Mouse (Mus musculus): Measurements from ENCODE around the gene Fxyd6.

The Fxyd6 gene

GRCm38 (mm10) chr9:45376427-45376826, 6.4 kb downstream of the Fxyd6 start:
- no peak for DNase-seq (ENCODE audit: low spot score in 2 of 2)

GRCm38 (mm10) chr9:45376883-45377282, 6.9 kb downstream of the Fxyd6 start:
- DNase-seq (ENCODE audit: low spot score in 2 of 2): no peak

- DNase-seq (ENCODE audit: low spot score in 2 of 2): no peak
These were observed 10.6 kb downstream of the Fxyd6 start for GRCm38 (mm10) chr9:45380411-45381251.

GRCm38 (mm10) chr9:45382336-45382735, 12.4 kb downstream of the Fxyd6 start:
- no peak for DNase-seq (ENCODE audit: low spot score in 2 of 2)

GRCm38 (mm10) chr9:45382834-45383233, 12.8 kb downstream of the Fxyd6 start:
- DNase-seq (ENCODE audit: low spot score in 2 of 2): no peak

- DNase-seq (ENCODE audit: low spot score in 2 of 2): no peak
These were observed 13.9 kb downstream of the Fxyd6 start for GRCm38 (mm10) chr9:45383883-45384282.

- DNase-seq (ENCODE audit: low spot score in 2 of 2): no peak
These were observed 16.7 kb downstream of the Fxyd6 start for GRCm38 (mm10) chr9:45386698-45387097.

- DNase-seq (ENCODE audit: low spot score in 2 of 2): peak; percentile 71 to 91
These were observed 18.5 kb downstream of the Fxyd6 start for GRCm38 (mm10) chr9:45388385-45388994.

GRCm38 (mm10) chr9:45389596-45389995, 19.6 kb downstream of the Fxyd6 start:
- DNase-seq (ENCODE audit: low spot score in 2 of 2): no peak

- DNase-seq (ENCODE audit: low spot score in 2 of 2): no peak
These were observed 21.3 kb downstream of the Fxyd6 start for GRCm38 (mm10) chr9:45391299-45391698.

GRCm38 (mm10) chr9:45395218-45395617, 25.2 kb downstream of the Fxyd6 start:
- no peak for DNase-seq (ENCODE audit: low spot score in 2 of 2)

GRCm38 (mm10) chr9:45395796-45396195, 25.8 kb downstream of the Fxyd6 start:
- DNase-seq (ENCODE audit: low spot score in 2 of 2): no peak

- no peak for DNase-seq (ENCODE audit: low spot score in 2 of 2)
These were observed 28.4 kb downstream of the Fxyd6 start for GRCm38 (mm10) chr9:45398336-45398735.

- DNase-seq (ENCODE audit: low spot score in 2 of 2): no peak
These were observed 29.4 kb downstream of the Fxyd6 start, which contains the start of gene Fxyd2 for GRCm38 (mm10) chr9:45399434-45399833. Gene Fxyd2, plus strand, starts transcription at chr9:45399669.

- no peak for DNase-seq (ENCODE audit: low spot score in 2 of 2)
These were observed 31.9 kb downstream of the Fxyd6 start for GRCm38 (mm10) chr9:45401851-45402250.

- DNase-seq (ENCODE audit: low spot score in 2 of 2): no peak
These were observed 33.0 kb downstream of the Fxyd6 start for GRCm38 (mm10) chr9:45402957-45403356.

- DNase-seq (ENCODE audit: low spot score in 2 of 2): no peak
These were observed 35.7 kb downstream of the Fxyd6 start for GRCm38 (mm10) chr9:45405694-45406093.

GRCm38 (mm10) chr9:45406808-45407207, 36.8 kb downstream of the Fxyd6 start:
- no peak for DNase-seq (ENCODE audit: low spot score in 2 of 2)

- peak; percentile 25 to 66 for DNase-seq (ENCODE audit: low spot score in 2 of 2)
These were observed 38.0 kb downstream of the Fxyd6 start for GRCm38 (mm10) chr9:45407706-45408675.

GRCm38 (mm10) chr9:45410193-45410592, 40.2 kb downstream of the Fxyd6 start:
- DNase-seq (ENCODE audit: low spot score in 2 of 2): no peak

- DNase-seq (ENCODE audit: low spot score in 2 of 2): no peak
These were observed 40.6 kb downstream of the Fxyd6 start for GRCm38 (mm10) chr9:45410614-45411013.

GRCm38 (mm10) chr9:45411111-45411510, 41.1 kb downstream of the Fxyd6 start:
- no peak for DNase-seq (ENCODE audit: low spot score in 2 of 2)

Data from thymus, postnatal 10 days (tissue).